Mouse (Mus musculus) stomach, postnatal 0 days (tissue): Measurements from ENCODE around the gene Usp28.

Experiments used
- CTCF ChIP-seq: IDR thresholded peaks from 2 replicates; pipeline ENCODE4 v1.5.1; 2016; ENCODE audit warnings: antibody characterized with exemption, low read depth, mild to moderate bottlenecking, moderate library complexity
- EP300 ChIP-seq: optimal IDR thresholded peaks from 2 replicates; pipeline ENCODE3; 2016; ENCODE audit warnings: antibody characterized with exemption

DNA sequence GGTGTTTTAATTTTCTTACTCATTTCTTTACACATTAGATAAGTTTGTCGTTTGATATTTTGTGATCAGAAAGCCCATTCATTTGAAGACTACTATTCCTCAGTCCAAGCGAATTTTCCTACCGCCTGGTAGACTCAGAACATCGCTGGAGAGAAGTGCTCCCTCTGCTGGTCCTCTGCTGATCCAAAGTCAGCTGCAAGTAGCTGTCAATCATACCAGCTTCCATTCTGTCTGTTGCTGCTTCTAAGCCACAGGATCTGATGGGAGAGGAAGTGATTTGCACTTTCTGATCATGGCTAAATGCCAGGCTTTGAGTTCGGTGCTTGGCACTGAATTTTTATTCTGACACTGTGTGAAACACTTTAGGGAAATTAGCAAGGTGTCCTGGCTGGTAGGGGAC, 66.2 kb downstream of the Usp28 start:
- peak; percentile 90 for TF ChIP-seq CTCF
- no peak for TF ChIP-seq EP300
